Mouse (Mus musculus): Measurements from ENCODE around the gene Mrps23.

DNA sequence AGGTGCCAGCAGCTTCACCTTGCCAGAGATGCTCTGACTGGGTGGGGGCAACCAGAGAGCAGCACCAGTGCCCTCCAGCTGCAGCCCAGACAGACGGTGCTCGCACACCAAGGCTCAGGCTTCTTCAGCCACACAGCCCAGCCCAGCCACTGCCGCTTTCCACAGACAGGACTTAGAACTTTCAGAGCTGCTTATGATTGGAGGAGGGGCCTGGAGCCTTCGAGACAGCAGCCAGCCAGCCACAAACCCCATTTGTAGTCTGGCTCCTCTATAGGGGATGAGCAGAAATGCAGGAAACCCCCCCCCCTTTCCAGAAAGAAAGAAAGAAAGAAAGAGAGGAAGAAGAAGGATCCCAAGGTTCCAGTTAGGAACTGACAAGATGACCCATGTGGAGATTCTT is 11.6 kb upstream of the Mrps23 start:
- TF ChIP-seq EP300 (IDR thresholded peaks at IDR 0.05; ENCODE audit: insufficient read depth, low read depth, low read length) (no peak), CTCF (IDR thresholded peaks at IDR 0.05; ENCODE audit: low read depth, low read length) (no peak)

Data from ES-Bruce4 (cell line).